15 mouse cellular contexts compared by ENCODE assay signal in the genomic region with DNA sequence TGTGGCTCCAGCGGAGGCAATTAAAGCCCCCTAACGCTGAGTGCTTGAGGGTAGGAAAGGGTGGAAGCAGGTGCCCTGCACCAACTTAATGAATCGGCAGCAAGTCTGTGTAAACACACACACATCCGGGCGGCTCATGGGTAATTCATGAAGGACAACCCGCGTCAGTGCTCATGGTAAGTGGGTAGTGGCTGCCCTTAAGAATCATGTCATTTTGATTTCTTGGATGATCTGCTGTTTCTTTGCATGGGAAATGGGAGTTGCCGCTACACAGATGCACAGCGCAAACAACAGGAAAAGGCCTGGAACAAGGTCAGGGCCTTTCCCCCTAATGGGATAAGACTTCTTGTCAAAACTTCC.
DNase-seq lines count a peak whose midpoint lies in the region; ATAC-seq lines count a peak whose summit lies in the region.
"Had no signal": no experiment of that assay in that cellular context is flagged by ENCODE, and none has a peak within 500 bp of the region (broad histone marks: within the 10 kb centered on the region; RNA-seq: fewer than 3 reads in every experiment).

No protein-coding gene starts in this region.

- H3K9ac ChIP-seq in midbrain, embryonic 11.5 days (ENCODE audit: low read length), result no peak overlapping the region
- no peak overlapping the region for H3K9ac ChIP-seq in kidney, embryonic 16.5 days (replicated peaks; ENCODE audit: low read length)
- no peak overlapping the region; the same call in 1 of the 2 replicates for H3K9ac ChIP-seq in neural tube, embryonic 15.5 days (replicated peaks)
- H3K9ac ChIP-seq: heart, embryonic 15.5 days; liver, embryonic 14.5 days had no signal

- 44% methylated on average over 9 of the region's 9 CpGs for WGBS in midbrain, embryonic 11.5 days
- WGBS in midbrain, embryonic 10.5 days, result 55% methylated on average over 9 of the region's 9 CpGs
- WGBS in kidney, embryonic 16.5 days, result 49% methylated on average over 9 of the region's 9 CpGs
- WGBS in neural tube, embryonic 15.5 days, result 33% methylated on average over 9 of the region's 9 CpGs
- WGBS in limb, embryonic 10.5 days, result 66% methylated on average over 9 of the region's 9 CpGs

- peaks cover 6% of the 10 kb centered on the region; the same call in 1 of the 2 replicates for H3K4me1 ChIP-seq in midbrain, embryonic 11.5 days (ENCODE audit: control insufficient read depth, insufficient read depth, low read length)
- peaks cover 8% of the 10 kb centered on the region for H3K4me1 ChIP-seq in midbrain, embryonic 10.5 days
- peaks cover 6% of the 10 kb centered on the region; the same call in 1 of the 2 replicates for H3K4me1 ChIP-seq in kidney, embryonic 16.5 days (ENCODE audit: insufficient read depth, low read length)
- peaks cover 12% of the 10 kb centered on the region for H3K4me1 ChIP-seq in neural tube, embryonic 15.5 days
- peaks cover 4% of the 10 kb centered on the region; the same call in 1 of the 2 replicates for H3K4me1 ChIP-seq in limb, embryonic 10.5 days
- H3K4me1 ChIP-seq: heart, embryonic 15.5 days had no signal

- no peak overlapping the region for H3K4me2 ChIP-seq in midbrain, embryonic 11.5 days
- H3K4me2 ChIP-seq in kidney, embryonic 16.5 days (replicated peaks; ENCODE audit: low read depth, low read length), result no peak overlapping the region
- 0 out of 2 replicates have a peak overlapping the region, but pooled peaks have one; percentile 17 for H3K4me2 ChIP-seq in neural tube, embryonic 15.5 days
- H3K4me2 ChIP-seq: heart, embryonic 15.5 days had no signal

- no peaks in the 10 kb centered on the region for H3K36me3 ChIP-seq in midbrain, embryonic 11.5 days (ENCODE audit: control insufficient read depth, insufficient read depth, low read length)
- H3K36me3 ChIP-seq in midbrain, embryonic 10.5 days, result no peaks in the 10 kb centered on the region
- no peaks in the 10 kb centered on the region for H3K36me3 ChIP-seq in kidney, embryonic 16.5 days (ENCODE audit: insufficient read depth, low read length)
- H3K36me3 ChIP-seq in neural tube, embryonic 15.5 days, result no peaks in the 10 kb centered on the region
- H3K36me3 ChIP-seq in limb, embryonic 10.5 days, result no peaks in the 10 kb centered on the region
- H3K36me3 ChIP-seq: heart, embryonic 15.5 days had no signal

- H3K27me3 ChIP-seq in midbrain, embryonic 11.5 days (ENCODE audit: control insufficient read depth, insufficient read depth, low read length), result no peaks in the 10 kb centered on the region
- no peaks in the 10 kb centered on the region for H3K27me3 ChIP-seq in midbrain, embryonic 10.5 days (ENCODE audit: low read depth, poor library complexity, severe bottlenecking)
- no peaks in the 10 kb centered on the region for H3K27me3 ChIP-seq in kidney, embryonic 16.5 days (ENCODE audit: insufficient read depth, low read length)
- H3K27me3 ChIP-seq in neural tube, embryonic 15.5 days (replicated peaks), result no peaks in the 10 kb centered on the region
- H3K27me3 ChIP-seq in limb, embryonic 10.5 days (ENCODE audit: low read depth, poor library complexity, severe bottlenecking), result no peaks in the 10 kb centered on the region
- H3K27me3 ChIP-seq: heart, embryonic 15.5 days had no signal

- no peak overlapping the region for H3K4me3 ChIP-seq in midbrain, embryonic 11.5 days (ENCODE audit: low read depth, low read length)
- H3K4me3 ChIP-seq in midbrain, embryonic 10.5 days, result no peak overlapping the region
- H3K4me3 ChIP-seq in kidney, embryonic 16.5 days (ENCODE audit: low read length), result no peak overlapping the region
- no peak overlapping the region for H3K4me3 ChIP-seq in neural tube, embryonic 15.5 days (replicated peaks)
- H3K4me3 ChIP-seq in limb, embryonic 10.5 days, result no peak overlapping the region
- H3K4me3 ChIP-seq: heart, embryonic 15.5 days; myocyte had no signal

- H3K27ac ChIP-seq in midbrain, embryonic 11.5 days (ENCODE audit: low read depth, low read length), result no peak overlapping the region
- no peak overlapping the region for H3K27ac ChIP-seq in midbrain, embryonic 10.5 days (replicated peaks)
- H3K27ac ChIP-seq in kidney, embryonic 16.5 days (ENCODE audit: low read length), result no peak overlapping the region
- H3K27ac ChIP-seq in neural tube, embryonic 15.5 days (replicated peaks), result no peak overlapping the region
- H3K27ac ChIP-seq in limb, embryonic 10.5 days, result no peak overlapping the region
- H3K27ac ChIP-seq: heart, embryonic 15.5 days; liver, embryonic 14.5 days; macrophage had no signal

- peak; percentile 88 for ATAC-seq in midbrain, embryonic 11.5 days (ENCODE audit: low FRiP score)
- peak; percentile 73 for ATAC-seq in kidney, embryonic 16.5 days (ENCODE audit: low FRiP score, low TSS enrichment)
- ATAC-seq in neural tube, embryonic 15.5 days (ENCODE audit: low FRiP score), result no peak

- no peaks in the 10 kb centered on the region for H3K9me3 ChIP-seq in midbrain, embryonic 11.5 days (ENCODE audit: control insufficient read depth, low read length)
- no peaks in the 10 kb centered on the region for H3K9me3 ChIP-seq in midbrain, embryonic 10.5 days (replicated peaks)
- H3K9me3 ChIP-seq in kidney, embryonic 16.5 days (ENCODE audit: low read length), result no peaks in the 10 kb centered on the region
- no peaks in the 10 kb centered on the region for H3K9me3 ChIP-seq in neural tube, embryonic 15.5 days (replicated peaks)
- H3K9me3 ChIP-seq in limb, embryonic 10.5 days (replicated peaks), result no peaks in the 10 kb centered on the region
- H3K9me3 ChIP-seq: heart, embryonic 15.5 days had no signal

- DNase-seq in adrenal gland, postnatal 14 days, result peak; percentile 7
- no peak for DNase-seq in adrenal gland, adult 2 months
- peak; percentile 79 for DNase-seq in midbrain, embryonic 11.5 days (ENCODE audit: low spot score, missing footprints)
- no peak for DNase-seq in midbrain, embryonic 10.5 days (ENCODE audit: low spot score)
- DNase-seq in layer of hippocampus, postnatal 25 days (ENCODE audit: extremely low spot score in 1 of 2, low spot score in 1 of 2), result no peak
- DNase-seq in limb, embryonic 10.5 days (ENCODE audit: low spot score), result no peak
- DNase-seq: adrenal gland, postnatal 25 days; layer of hippocampus, adult 9-11 months; thymus, adult 2 months had no signal

Comparison
In these comparisons a context has a peak if more than half of its experiments do, and no peak if none do; other contexts are left out.
1. DNase-seq: peak in adrenal gland, postnatal 14 days (single experiment) and midbrain, embryonic 11.5 days (single experiment); none in adrenal gland, adult 2 months (single experiment), midbrain, embryonic 10.5 days (single experiment), layer of hippocampus, postnatal 25 days (0 of 2) and limb, embryonic 10.5 days (single experiment).